10 mouse cellular contexts compared by ENCODE assay signal in genomic region chr11:117344339-117345021, GRCm38 (mm10).
DNase-seq lines count a peak whose midpoint lies in the region; ATAC-seq and TF ChIP-seq lines count a peak whose summit lies in the region.
"Had no signal": no experiment of that assay in that cellular context is flagged by ENCODE, and none has a peak within 500 bp of the region (broad histone marks: within the 10 kb centered on the region; RNA-seq: fewer than 3 reads in every experiment).

No protein-coding gene starts in this region.

- no peak overlapping the region for H3K4me3 ChIP-seq in lung, embryonic 14.5 days (ENCODE audit: low read depth, low read length)
- H3K4me3 ChIP-seq in hindbrain, embryonic 10.5 days: no peak overlapping the region
- H3K4me3 ChIP-seq in liver, embryonic 14.5 days (ENCODE audit: insufficient read depth in 1 of 2, low read depth in 2 of 2, low read length in 2 of 2): no peak overlapping the region
- H3K4me3 ChIP-seq in stomach, postnatal 0 days (ENCODE audit: low read depth, low read length): no peak overlapping the region

- peaks cover 49% of the 10 kb centered on the region for H3K4me1 ChIP-seq in lung, embryonic 14.5 days (ENCODE audit: insufficient read depth)
- H3K4me1 ChIP-seq in hindbrain, embryonic 10.5 days (replicated peaks): peaks cover 98% of the 10 kb centered on the region
- peaks cover 7 to 26% of the 10 kb centered on the region in 2 experiments for H3K4me1 ChIP-seq in liver, embryonic 14.5 days (replicated peaks; ENCODE audit: control insufficient read depth in 2 of 2, insufficient read depth in 2 of 2, low read length in 1 of 2)
- H3K4me1 ChIP-seq in stomach, postnatal 0 days (replicated peaks; ENCODE audit: control insufficient read depth, insufficient read depth): peaks cover 15% of the 10 kb centered on the region

- peak overlapping the region; percentile 88 for H3K27ac ChIP-seq in lung, embryonic 14.5 days (ENCODE audit: low read depth)
- peak overlapping the region; percentile 77 for H3K27ac ChIP-seq in hindbrain, embryonic 10.5 days
- no peak overlapping the region for H3K27ac ChIP-seq in liver, embryonic 14.5 days
- peak overlapping the region; percentile 50; the same call in 1 of the 2 replicates for H3K27ac ChIP-seq in stomach, postnatal 0 days (replicated peaks)

- TF ChIP-seq EP300 in liver, embryonic 14.5 days (IDR thresholded peaks at IDR 0.05; ENCODE audit: low read depth): no peak
- no peak for TF ChIP-seq EP300 in stomach, postnatal 0 days (optimal IDR thresholded peaks at IDR 0.05)

- H3K4me2 ChIP-seq in lung, embryonic 14.5 days: peak overlapping the region; percentile 47
- no peak overlapping the region; the same call in 1 of the 2 replicates for H3K4me2 ChIP-seq in liver, embryonic 14.5 days (ENCODE audit: low read depth)
- no peak overlapping the region for H3K4me2 ChIP-seq in stomach, postnatal 0 days (replicated peaks; ENCODE audit: low read depth)

- H3K9me3 ChIP-seq in lung, embryonic 14.5 days (ENCODE audit: low read depth, low read length): no peaks in the 10 kb centered on the region
- H3K9me3 ChIP-seq in hindbrain, embryonic 10.5 days: no peaks in the 10 kb centered on the region
- no peaks in the 10 kb centered on the region for H3K9me3 ChIP-seq in liver, embryonic 14.5 days (ENCODE audit: control insufficient read depth, low read length)
- H3K9me3 ChIP-seq in stomach, postnatal 0 days (ENCODE audit: control insufficient read depth, low read length): no peaks in the 10 kb centered on the region
- H3K9me3 ChIP-seq: G1E had no signal

- H3K36me3 ChIP-seq in lung, embryonic 14.5 days (ENCODE audit: insufficient read depth): no peaks in the 10 kb centered on the region
- H3K36me3 ChIP-seq in hindbrain, embryonic 10.5 days: peaks cover 9% of the 10 kb centered on the region
- no peaks in the 10 kb centered on the region for H3K36me3 ChIP-seq in liver, embryonic 14.5 days (replicated peaks; ENCODE audit: control insufficient read depth, insufficient read depth, low read depth)
- H3K36me3 ChIP-seq in stomach, postnatal 0 days (ENCODE audit: control insufficient read depth, insufficient read depth, low read length): no peaks in the 10 kb centered on the region

- WGBS in lung, embryonic 14.5 days: 32% methylated on average over 11 of the region's 11 CpGs
- WGBS in hindbrain, embryonic 10.5 days: 60% methylated on average over 11 of the region's 11 CpGs
- 40% methylated on average over 11 of the region's 11 CpGs for WGBS in liver, embryonic 14.5 days (ENCODE audit: insufficient replicate concordance)
- WGBS in stomach, postnatal 0 days: 34% methylated on average over 11 of the region's 11 CpGs

- no peak for TF ChIP-seq CTCF in lung, embryonic 14.5 days (IDR thresholded peaks at IDR 0.05; ENCODE audit: low read depth)
- TF ChIP-seq CTCF in liver, embryonic 14.5 days (IDR thresholded peaks at IDR 0.05; ENCODE audit: low read depth): no peak
- TF ChIP-seq CTCF in stomach, postnatal 0 days (IDR thresholded peaks at IDR 0.05; ENCODE audit: low read depth): no peak

- no peak for DNase-seq in lung, embryonic 14.5 days
- no peak for DNase-seq in lung, postnatal 4 days
- DNase-seq in hindbrain, embryonic 10.5 days (ENCODE audit: low spot score): no peak
- no peak for DNase-seq in liver, embryonic 14.5 days (ENCODE audit: low read depth in 3 of 3, low spot score in 3 of 3)
- DNase-seq in stomach, postnatal 0 days (ENCODE audit: low spot score): no peak
- no peak for DNase-seq in layer of hippocampus, adult 11-12 months (ENCODE audit: low spot score)
- DNase-seq: thymus, postnatal 36 days had no signal

- peak; percentile 10; the same call in 1 of the 2 replicates for ATAC-seq in lung, embryonic 14.5 days (ENCODE audit: insufficient read depth)
- peak; percentile 36; the same call in 1 of the 2 replicates for ATAC-seq in liver, embryonic 14.5 days (ENCODE audit: insufficient read depth)
- no peak for ATAC-seq in stomach, postnatal 0 days (ENCODE audit: low FRiP score, low TSS enrichment)
- ATAC-seq in inflammation-experienced regulatory T-cells, adult 6 months: no peak
- no peak for ATAC-seq in megakaryocyte, adult 5-6 weeks (ENCODE audit: poor library complexity, severe bottlenecking)

- H3K9ac ChIP-seq in lung, embryonic 14.5 days: peak overlapping the region; percentile 24
- no peak overlapping the region; the same call in 1 of the 2 replicates for H3K9ac ChIP-seq in liver, embryonic 14.5 days (replicated peaks)
- no peak overlapping the region for H3K9ac ChIP-seq in stomach, postnatal 0 days (ENCODE audit: low read length)

- H3K27me3 ChIP-seq in lung, embryonic 14.5 days (ENCODE audit: insufficient read depth, low read length): no peaks in the 10 kb centered on the region
- H3K27me3 ChIP-seq in hindbrain, embryonic 10.5 days (ENCODE audit: insufficient read depth, poor library complexity, severe bottlenecking): no peaks in the 10 kb centered on the region
- H3K27me3 ChIP-seq in liver, embryonic 14.5 days (ENCODE audit: control insufficient read depth, insufficient read depth, low read length): no peaks in the 10 kb centered on the region
- H3K27me3 ChIP-seq in stomach, postnatal 0 days (ENCODE audit: control insufficient read depth, insufficient read depth, low read length): no peaks in the 10 kb centered on the region

Comparison
In these comparisons a context has a peak if more than half of its experiments do, and no peak if none do; other contexts are left out.
1. ATAC-seq: peak in lung, embryonic 14.5 days (single experiment) and liver, embryonic 14.5 days (single experiment); none in stomach, postnatal 0 days (single experiment), inflammation-experienced regulatory T-cells, adult 6 months (single experiment) and megakaryocyte, adult 5-6 weeks (single experiment).